Mouse (Mus musculus) C2C12 (cell line): ENCODE measurements around the gene Pdlim4. TPM values are rescaled to one million over a fixed set of nuclear protein-coding genes. Genes with fewer than 3 reads are reported as not detected.
"Not testable (repeated sequence)": the region's sequence is repeated elsewhere in the genome, so short reads cannot be mapped to it uniquely, and the experiment has no call there.

Source experiments
- H3K27me3 ChIP-seq: one replicate; pipeline ENCODE4 v1.6.1; 2011; ENCODE audit not compliant: control insufficient read depth, insufficient read depth, insufficient read length
- H3K36me3 ChIP-seq: one replicate; pipeline ENCODE4 v1.6.1; 2011; ENCODE audit not compliant: control insufficient read depth, insufficient read depth
- H3K4me3 ChIP-seq: one replicate; pipeline ENCODE4 v1.5.1; 2011; ENCODE audit warnings: mild to moderate bottlenecking, control low read depth; ENCODE audit not compliant: poor library complexity, insufficient read depth, severe bottlenecking
- H3K79me2 ChIP-seq: one replicate; pipeline ENCODE4 v1.6.1; 2011; ENCODE audit not compliant: control insufficient read depth, insufficient read depth
- H3K79me3 ChIP-seq: one replicate; pipeline ENCODE4 v1.6.1; 2011; ENCODE audit warnings: low read depth, control low read depth
- H3ac ChIP-seq: one replicate; pipeline ENCODE3; 2011; ENCODE audit warnings: low read depth; ENCODE audit not compliant: control insufficient read depth, insufficient read length
- CEBPB ChIP-seq: IDR thresholded peaks from one replicate; pipeline ENCODE4 v1.6.1; 2011; ENCODE audit warnings: low read depth, mild to moderate bottlenecking, control low read depth, moderate library complexity
- CTCF ChIP-seq: IDR thresholded peaks from one replicate; pipeline ENCODE4 v1.5.1; 2011; ENCODE audit not compliant: control insufficient read depth, insufficient read depth, insufficient read length
- FOSL1 ChIP-seq: IDR thresholded peaks from one replicate; pipeline ENCODE4 v1.8.0; 2011; ENCODE audit warnings: mild to moderate bottlenecking, low read length; ENCODE audit not compliant: poor library complexity, insufficient read depth, severe bottlenecking
- MAX ChIP-seq: IDR thresholded peaks from one replicate; pipeline ENCODE4 v1.6.1; 2011; ENCODE audit warnings: mild to moderate bottlenecking, control low read depth
- MYOD1 ChIP-seq: IDR thresholded peaks from one replicate; pipeline ENCODE4 v1.6.1; 2011; ENCODE audit warnings: low read depth; ENCODE audit not compliant: control insufficient read depth, insufficient read length
- MYOG ChIP-seq: IDR thresholded peaks from one replicate; pipeline ENCODE4 v1.6.1; 2011; ENCODE audit not compliant: control insufficient read depth, insufficient read length; ENCODE audit errors: extremely low read depth
- USF1 ChIP-seq: IDR thresholded peaks from one replicate; pipeline ENCODE4 v1.6.1; 2011; ENCODE audit warnings: low read depth, mild to moderate bottlenecking, control low read depth, moderate library complexity
- polyA plus RNA-seq: library from polyadenylated mRNA; unstranded; fragments of >200 nt; fragmentation: generic; extraction: Trizol; gene quantifications from one replicate; pipeline ENCODE4 v1.2.1, GENCODE M21; 2012; ENCODE audit warnings: missing spikeins

Pdlim4 gene
- polyA plus RNA-seq, 1 experiment = 120 TPM

GRCm38 (mm10) chr11:54011255-54011654, 57.6 kb downstream of the Pdlim4 start:
- no peaks in the 10 kb centered on the region for H3K79me2 ChIP-seq
- TF ChIP-seq CEBPB (no peak), MAX (no peak), CTCF (no peak), FOSL1 (no peak)
- no peaks in the 10 kb centered on the region for H3K36me3 ChIP-seq
- H3K27me3 ChIP-seq = no peaks in the 10 kb centered on the region
- no peak overlapping the region for H3ac ChIP-seq
- H3K79me3 ChIP-seq = no peaks in the 10 kb centered on the region
- H3K4me3 ChIP-seq = no peak overlapping the region

DNA sequence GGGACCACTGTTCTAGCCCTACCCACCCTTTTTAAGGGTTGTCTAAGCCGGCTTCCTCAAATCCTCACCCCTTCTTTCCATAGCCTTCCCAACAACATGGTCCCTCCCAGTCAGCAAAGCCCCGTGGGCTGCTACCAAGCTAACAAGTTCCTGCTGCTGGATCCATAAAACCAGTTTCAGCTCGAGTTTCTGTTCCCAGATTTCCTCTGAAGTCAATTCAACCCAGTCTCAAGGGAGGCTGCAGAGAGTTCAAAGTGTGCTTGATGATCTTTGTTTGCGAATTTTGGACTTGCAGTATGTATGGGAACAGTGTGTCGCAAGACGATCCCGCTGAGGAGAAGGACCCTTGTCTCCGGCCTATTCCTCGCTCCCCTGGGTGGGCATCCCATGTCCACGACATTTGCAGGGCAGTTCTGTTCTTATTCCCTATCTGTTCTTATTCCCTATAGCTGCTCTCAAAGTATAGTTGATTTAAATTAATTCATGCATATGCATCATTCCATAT, 60.3 kb downstream of the Pdlim4 start:
- Histone ChIP-seq H3K36me3 (no peaks in the 10 kb centered on the region), H3K27me3 (no peaks in the 10 kb centered on the region), H3ac (no peak overlapping the region), H3K79me3 (no peaks in the 10 kb centered on the region), H3K4me3 (no peak overlapping the region), H3K79me2 (no peaks in the 10 kb centered on the region)
- TF ChIP-seq USF1 (no peak), MYOG (no peak), CEBPB (no peak), MAX (no peak), MYOD1 (no peak), FOSL1 (no peak), CTCF (no peak)

DNA sequence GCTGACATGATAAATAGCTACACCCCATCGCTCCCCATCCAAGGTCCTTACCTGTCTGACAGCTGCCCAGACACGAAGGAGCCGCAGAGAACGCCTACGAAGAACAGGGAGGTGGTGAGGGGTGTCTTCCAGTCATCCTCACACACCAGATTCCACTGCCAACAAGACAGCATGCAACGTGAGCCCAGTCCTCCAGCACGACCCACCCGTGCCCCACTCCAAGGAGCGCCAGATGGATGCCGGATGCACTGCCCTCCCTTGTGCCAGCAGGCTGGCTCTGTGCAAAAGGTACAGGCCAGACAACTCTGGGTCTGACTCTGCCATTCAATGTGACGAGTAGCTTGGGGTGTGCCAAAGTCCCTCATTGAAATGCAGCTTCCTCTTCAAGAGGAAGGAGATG, 61.1 kb downstream of the Pdlim4 start:
- Histone ChIP-seq H3K36me3 (no peaks in the 10 kb centered on the region), H3K27me3 (no peaks in the 10 kb centered on the region), H3K79me2 (no peaks in the 10 kb centered on the region), H3K4me3 (no peak overlapping the region), H3K79me3 (no peaks in the 10 kb centered on the region), H3ac (no peak overlapping the region)
- TF ChIP-seq USF1 = no peak
- TF ChIP-seq CEBPB = no peak
- TF ChIP-seq FOSL1 = no peak
- no peak for TF ChIP-seq MAX
- no peak for TF ChIP-seq CTCF
- no peak for TF ChIP-seq MYOD1
- TF ChIP-seq MYOG = no peak

DNA sequence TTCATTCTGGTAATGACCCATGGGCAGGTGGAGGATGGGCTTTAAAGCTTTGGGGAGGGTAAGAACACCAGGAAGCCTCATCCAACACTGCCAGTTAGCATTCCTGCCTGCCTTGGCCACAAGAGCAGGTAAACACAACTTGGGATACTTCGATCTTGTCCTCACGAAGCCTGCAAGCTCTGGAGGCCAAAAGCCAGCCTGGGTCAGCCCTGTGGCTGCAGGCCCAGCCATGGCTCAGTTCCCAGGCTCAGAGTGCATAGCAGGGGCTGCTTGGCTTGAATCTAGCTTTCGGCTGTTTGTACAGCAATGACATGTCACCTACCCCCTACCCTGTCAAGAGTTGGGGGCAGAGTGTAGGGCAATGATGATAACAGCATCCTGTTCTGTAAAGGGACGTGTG, 61.9 kb downstream of the Pdlim4 start:
- H3ac ChIP-seq = no peak overlapping the region
- no peaks in the 10 kb centered on the region for H3K79me2 ChIP-seq
- no peak overlapping the region for H3K4me3 ChIP-seq
- H3K36me3 ChIP-seq = no peaks in the 10 kb centered on the region
- no peak for TF ChIP-seq CEBPB
- TF ChIP-seq CTCF = no peak
- TF ChIP-seq USF1 = no peak
- no peak for TF ChIP-seq MYOG
- TF ChIP-seq FOSL1 = no peak
- no peak for TF ChIP-seq MYOD1
- H3K27me3 ChIP-seq = no peaks in the 10 kb centered on the region
- H3K79me3 ChIP-seq = no peaks in the 10 kb centered on the region

DNA sequence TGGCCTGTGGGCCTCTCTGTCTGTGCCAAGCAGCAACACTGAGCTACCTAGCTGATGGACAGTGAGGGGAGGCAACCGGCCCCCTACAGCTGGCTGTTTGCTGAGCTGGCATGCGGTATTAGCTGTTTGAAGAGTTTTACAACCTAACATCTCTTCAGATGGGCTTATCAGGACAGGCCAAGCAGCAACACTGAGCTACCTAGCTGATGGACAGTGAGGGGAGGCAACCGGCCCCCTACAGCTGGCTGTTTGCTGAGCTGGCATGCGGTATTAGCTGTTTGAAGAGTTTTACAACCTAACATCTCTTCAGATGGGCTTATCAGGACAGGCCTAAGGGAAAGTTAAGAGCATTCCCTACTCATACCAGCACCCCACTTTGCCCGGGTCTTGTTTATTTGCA, 62.5 kb downstream of the Pdlim4 start:
- H3ac ChIP-seq, H3K36me3 ChIP-seq, H3K27me3 ChIP-seq, H3K79me3 ChIP-seq, H3K4me3 ChIP-seq, H3K79me2 ChIP-seq: not testable (repeated sequence)

Other genes starting within 250 kb of the Pdlim4 start
- gene Gm12216, start 209.8 kb downstream of the Pdlim4 start, polyA plus RNA-seq = 0.49 TPM
- gene Slc22a5, start 177.4 kb downstream of the Pdlim4 start, polyA plus RNA-seq = 2.9 TPM
- gene Slc22a21, start 88.7 kb downstream of the Pdlim4 start, polyA plus RNA-seq = 1.5 TPM
- 4.0 TPM for gene Slc22a4, start 40.9 kb downstream of the Pdlim4 start, polyA plus RNA-seq
- 26.4 TPM for gene P4ha2, start 31.1 kb upstream of the Pdlim4 start, polyA plus RNA-seq
- not detected for gene Csf2, start 180.7 kb upstream of the Pdlim4 start, polyA plus RNA-seq
- gene Il3, start 198.3 kb upstream of the Pdlim4 start, polyA plus RNA-seq = not detected
- gene Acsl6, start 234.8 kb upstream of the Pdlim4 start, polyA plus RNA-seq = 0.14 TPM